Mouse (Mus musculus): ENCODE measurements around the gene Lgr6. TPM values are rescaled to one million over a fixed set of nuclear protein-coding genes. Genes with fewer than 3 reads are reported as not detected.

The Lgr6 gene
- polyA plus RNA-seq, 1 experiment from 2014 or later, result 0.49 TPM

DNA sequence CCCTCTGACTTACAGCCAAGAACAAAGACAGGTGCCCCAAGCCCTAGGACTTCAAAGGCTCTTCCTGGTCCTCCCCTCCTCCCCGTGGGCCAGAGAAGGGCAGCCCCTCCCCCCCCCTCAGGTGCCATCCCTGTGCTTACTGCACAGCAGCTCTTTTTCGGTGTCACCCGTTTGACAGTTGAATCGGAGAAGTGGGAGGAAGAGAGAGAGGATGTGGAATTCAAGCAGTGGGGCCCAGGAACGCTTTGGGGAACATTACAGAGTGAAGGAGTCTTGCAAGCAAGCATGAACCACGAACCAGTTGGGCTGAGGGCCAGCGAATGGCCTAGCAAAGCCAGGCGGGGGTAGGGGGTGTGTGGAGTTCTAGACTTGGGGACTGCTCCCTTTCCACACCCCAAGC lies 26.5 kb upstream of the Lgr6 start:
- ATAC-seq (ENCODE audit: insufficient number of reproducible peaks, low FRiP score, low TSS enrichment, low read depth) (no peak), DNase-seq (ENCODE audit: low spot score) (no peak)
- Histone ChIP-seq H3K27me3 (ENCODE audit: control insufficient read depth, insufficient read depth, low read length) (0 out of 2 replicates have a peak, but pooled peaks cover 3% of the 10 kb centered on the region), H3K9ac (ENCODE audit: low read length) (no peak overlapping the region; the same call in 1 of the 2 replicates), H3K9me3 (ENCODE audit: control insufficient read depth, low read length) (no peaks in the 10 kb centered on the region), H3K27ac (replicated peaks; ENCODE audit: low read depth, low read length) (no peak overlapping the region), H3K4me1 (ENCODE audit: control insufficient read depth, insufficient read depth, low read length) (peaks cover 14% of the 10 kb centered on the region), H3K36me3 (ENCODE audit: control insufficient read depth, insufficient read depth, low read length) (no peaks in the 10 kb centered on the region), H3K4me2 (ENCODE audit: low read depth, severe bottlenecking) (no peak overlapping the region), H3K4me3 (ENCODE audit: low read depth, low read length) (no peak overlapping the region)
- WGBS, result 51% methylated on average over 8 of the region's 8 CpGs

DNA sequence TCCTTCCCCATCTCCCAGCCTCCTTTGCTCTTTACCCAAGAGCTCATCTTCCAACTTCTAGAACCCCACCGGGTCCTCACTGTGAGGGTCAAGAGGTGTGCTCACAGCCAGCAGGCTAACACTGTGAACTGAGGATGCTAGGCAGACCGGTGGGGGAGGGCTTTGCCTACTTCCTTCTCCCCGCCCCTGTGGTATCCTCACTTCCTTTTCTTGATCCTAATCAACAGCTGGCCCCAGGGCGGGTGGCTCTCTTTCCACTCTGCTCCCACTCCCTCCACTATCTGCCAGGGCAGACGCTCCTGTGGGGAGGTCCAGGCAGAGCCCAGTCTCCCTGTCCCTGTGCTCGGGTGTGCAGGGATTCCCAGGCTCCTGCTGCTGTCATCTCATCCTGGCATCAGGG lies 26.0 kb upstream of the Lgr6 start:
- H3K4me3 ChIP-seq (ENCODE audit: low read depth, low read length), result no peak overlapping the region
- H3K27ac ChIP-seq (replicated peaks; ENCODE audit: low read depth, low read length), result no peak overlapping the region
- H3K9ac ChIP-seq (ENCODE audit: low read length), result no peak overlapping the region
- DNase-seq (ENCODE audit: low spot score), result no peak
- 34% methylated on average over 6 of the region's 6 CpGs for WGBS
- H3K4me2 ChIP-seq (ENCODE audit: low read depth, severe bottlenecking), result no peak overlapping the region
- H3K9me3 ChIP-seq (ENCODE audit: control insufficient read depth, low read length), result no peaks in the 10 kb centered on the region
- no peak for ATAC-seq (ENCODE audit: insufficient number of reproducible peaks, low FRiP score, low TSS enrichment, low read depth)
- H3K36me3 ChIP-seq (ENCODE audit: control insufficient read depth, insufficient read depth, low read length), result no peaks in the 10 kb centered on the region
- H3K27me3 ChIP-seq (ENCODE audit: control insufficient read depth, insufficient read depth, low read length), result 0 out of 2 replicates have a peak, but pooled peaks cover 3% of the 10 kb centered on the region
- H3K4me1 ChIP-seq (ENCODE audit: control insufficient read depth, insufficient read depth, low read length), result peaks cover 19% of the 10 kb centered on the region

GRCm38 (mm10) chr1:135130376-135131018 lies 25.4 kb upstream of the Lgr6 start:
- Histone ChIP-seq H3K27me3 (ENCODE audit: control insufficient read depth, insufficient read depth, low read length) (0 out of 2 replicates have a peak, but pooled peaks cover 3% of the 10 kb centered on the region), H3K27ac (replicated peaks; ENCODE audit: low read depth, low read length) (no peak overlapping the region), H3K9ac (ENCODE audit: low read length) (no peak overlapping the region), H3K9me3 (ENCODE audit: control insufficient read depth, low read length) (no peaks in the 10 kb centered on the region), H3K4me2 (ENCODE audit: low read depth, severe bottlenecking) (no peak overlapping the region), H3K36me3 (ENCODE audit: control insufficient read depth, insufficient read depth, low read length) (no peaks in the 10 kb centered on the region), H3K4me3 (ENCODE audit: low read depth, low read length) (no peak overlapping the region), H3K4me1 (ENCODE audit: control insufficient read depth, insufficient read depth, low read length) (peaks cover 23% of the 10 kb centered on the region)
- no peak for ATAC-seq (ENCODE audit: insufficient number of reproducible peaks, low FRiP score, low TSS enrichment, low read depth)
- WGBS, result 77% methylated on average over 2 of the region's 2 CpGs
- no peak for DNase-seq (ENCODE audit: low spot score)

- Histone ChIP-seq H3K4me2 (ENCODE audit: low read depth, severe bottlenecking) (no peak overlapping the region), H3K36me3 (ENCODE audit: control insufficient read depth, insufficient read depth, low read length) (no peaks in the 10 kb centered on the region), H3K4me1 (ENCODE audit: control insufficient read depth, insufficient read depth, low read length) (peaks cover 23% of the 10 kb centered on the region), H3K9me3 (ENCODE audit: control insufficient read depth, low read length) (no peaks in the 10 kb centered on the region), H3K9ac (ENCODE audit: low read length) (no peak overlapping the region), H3K4me3 (ENCODE audit: low read depth, low read length) (no peak overlapping the region), H3K27me3 (ENCODE audit: control insufficient read depth, insufficient read depth, low read length) (0 out of 2 replicates have a peak, but pooled peaks cover 3% of the 10 kb centered on the region), H3K27ac (replicated peaks; ENCODE audit: low read depth, low read length) (no peak overlapping the region)
- no peak for ATAC-seq (ENCODE audit: insufficient number of reproducible peaks, low FRiP score, low TSS enrichment, low read depth)
- no peak for DNase-seq (ENCODE audit: low spot score)
- WGBS, result 74% methylated on average over 9 of the region's 9 CpGs
These were observed 24.6 kb upstream of the Lgr6 start for GRCm38 (mm10) chr1:135129543-135130183.

- H3K27ac ChIP-seq (replicated peaks; ENCODE audit: low read depth, low read length), result no peak overlapping the region
- no peak overlapping the region for H3K4me2 ChIP-seq (ENCODE audit: low read depth, severe bottlenecking)
- 20% methylated on average over 9 of the region's 9 CpGs for WGBS
These were observed 23.9 kb upstream of the Lgr6 start for GRCm38 (mm10) chr1:135128986-135129385.

DNA sequence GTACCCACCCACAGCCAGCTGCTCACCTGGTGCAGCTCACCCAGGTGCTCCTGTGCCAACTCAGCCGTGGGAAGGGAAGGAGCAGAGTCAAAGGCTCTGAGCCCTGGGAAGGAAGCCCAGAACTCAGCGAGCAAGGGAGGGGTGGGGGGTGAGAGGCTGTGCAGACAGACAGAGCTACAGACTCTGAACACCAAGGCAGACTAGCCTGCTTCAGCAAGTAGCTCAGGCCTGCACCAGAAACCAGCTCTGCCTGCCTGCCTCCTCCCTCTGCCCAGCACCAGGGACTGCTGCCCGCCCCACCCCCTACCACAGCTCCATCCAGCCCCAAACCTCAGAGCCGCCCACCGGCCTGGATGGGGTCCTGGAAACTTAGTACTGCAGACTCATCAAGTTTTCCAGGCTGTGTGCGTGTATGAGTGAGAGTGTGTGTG lies 22.9 kb upstream of the Lgr6 start:
- no peak overlapping the region; the same call in 1 of the 2 replicates for H3K4me2 ChIP-seq (ENCODE audit: low read depth, severe bottlenecking)
- 41% methylated on average over 6 of the region's 6 CpGs for WGBS
- H3K4me1 ChIP-seq (ENCODE audit: control insufficient read depth, insufficient read depth, low read length), result peaks cover 23% of the 10 kb centered on the region
- no peak overlapping the region for H3K4me3 ChIP-seq (ENCODE audit: low read depth, low read length)
- H3K9ac ChIP-seq (ENCODE audit: low read length), result no peak overlapping the region
- H3K36me3 ChIP-seq (ENCODE audit: control insufficient read depth, insufficient read depth, low read length), result no peaks in the 10 kb centered on the region
- H3K27me3 ChIP-seq (ENCODE audit: control insufficient read depth, insufficient read depth, low read length), result 0 out of 2 replicates have a peak, but pooled peaks cover 3% of the 10 kb centered on the region
- H3K9me3 ChIP-seq (ENCODE audit: control insufficient read depth, low read length), result no peaks in the 10 kb centered on the region
- ATAC-seq (ENCODE audit: insufficient number of reproducible peaks, low FRiP score, low TSS enrichment, low read depth) (peak; percentile 29; the same call in 1 of the 2 replicates), DNase-seq (ENCODE audit: low spot score) (no peak)
- no peak overlapping the region for H3K27ac ChIP-seq (replicated peaks; ENCODE audit: low read depth, low read length)

More at GRCm38 (mm10) chr1:135128986-135129385, 23.9 kb upstream of the Lgr6 start:
- no peak overlapping the region for H3K4me3 ChIP-seq (ENCODE audit: low read depth, low read length)
- H3K27me3 ChIP-seq (ENCODE audit: control insufficient read depth, insufficient read depth, low read length), result 0 out of 2 replicates have a peak, but pooled peaks cover 3% of the 10 kb centered on the region
- ATAC-seq (ENCODE audit: insufficient number of reproducible peaks, low FRiP score, low TSS enrichment, low read depth), result no peak
- peaks cover 23% of the 10 kb centered on the region for H3K4me1 ChIP-seq (ENCODE audit: control insufficient read depth, insufficient read depth, low read length)
- no peaks in the 10 kb centered on the region for H3K36me3 ChIP-seq (ENCODE audit: control insufficient read depth, insufficient read depth, low read length)
- H3K9me3 ChIP-seq (ENCODE audit: control insufficient read depth, low read length), result no peaks in the 10 kb centered on the region
- DNase-seq (ENCODE audit: low spot score), result no peak
- no peak overlapping the region for H3K9ac ChIP-seq (ENCODE audit: low read length)

- H3K4me2 ChIP-seq (ENCODE audit: low read depth, severe bottlenecking), result no peak overlapping the region
- ATAC-seq (ENCODE audit: insufficient number of reproducible peaks, low FRiP score, low TSS enrichment, low read depth), result peak; percentile 36; the same call in 1 of the 2 replicates
- H3K9ac ChIP-seq (ENCODE audit: low read length), result peak overlapping the region; percentile 38
- 26% methylated on average over 4 of the region's 4 CpGs for WGBS
- H3K9me3 ChIP-seq (ENCODE audit: control insufficient read depth, low read length), result no peaks in the 10 kb centered on the region
- no peaks in the 10 kb centered on the region for H3K36me3 ChIP-seq (ENCODE audit: control insufficient read depth, insufficient read depth, low read length)
- H3K27ac ChIP-seq (replicated peaks; ENCODE audit: low read depth, low read length), result peak overlapping the region; percentile 43; the same call in 1 of the 2 replicates
- 0 out of 2 replicates have a peak, but pooled peaks cover 3% of the 10 kb centered on the region for H3K27me3 ChIP-seq (ENCODE audit: control insufficient read depth, insufficient read depth, low read length)
- H3K4me3 ChIP-seq (ENCODE audit: low read depth, low read length), result no peak overlapping the region
- DNase-seq (ENCODE audit: low spot score), result peak; percentile 58
- H3K4me1 ChIP-seq (ENCODE audit: control insufficient read depth, insufficient read depth, low read length), result peaks cover 23% of the 10 kb centered on the region
These were observed 21.5 kb upstream of the Lgr6 start for GRCm38 (mm10) chr1:135126443-135127027.

DNA sequence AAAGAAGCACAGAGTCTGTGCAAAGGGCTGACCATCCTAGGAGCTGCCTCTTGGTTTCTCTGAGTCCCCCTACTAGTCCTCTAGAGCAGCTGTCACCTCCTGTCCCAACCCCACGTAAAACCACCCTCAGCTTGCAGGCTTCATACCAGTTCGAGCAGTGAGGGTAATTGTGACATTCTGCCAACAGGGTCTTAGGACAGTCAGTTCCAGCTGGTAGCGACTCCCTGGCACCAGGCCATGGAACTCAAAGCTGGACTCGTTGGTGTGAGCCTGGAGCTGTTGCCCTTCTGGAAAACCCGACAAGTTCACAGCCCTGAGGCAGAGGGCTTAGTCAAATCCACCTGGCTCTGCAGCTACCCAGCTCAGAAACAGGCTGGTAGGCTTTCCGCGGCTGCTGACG lies 20.9 kb upstream of the Lgr6 start:
- H3K27me3 ChIP-seq (ENCODE audit: control insufficient read depth, insufficient read depth, low read length), result 0 out of 2 replicates have a peak, but pooled peaks cover 3% of the 10 kb centered on the region
- peak overlapping the region; percentile 38; the same call in 1 of the 2 replicates for H3K9ac ChIP-seq (ENCODE audit: low read length)
- no peaks in the 10 kb centered on the region for H3K36me3 ChIP-seq (ENCODE audit: control insufficient read depth, insufficient read depth, low read length)
- DNase-seq (ENCODE audit: low spot score) (no peak), ATAC-seq (ENCODE audit: insufficient number of reproducible peaks, low FRiP score, low TSS enrichment, low read depth) (no peak)
- no peaks in the 10 kb centered on the region for H3K9me3 ChIP-seq (ENCODE audit: control insufficient read depth, low read length)
- WGBS, result 66% methylated on average over 8 of the region's 8 CpGs
- H3K4me3 ChIP-seq (ENCODE audit: low read depth, low read length), result no peak overlapping the region
- H3K4me2 ChIP-seq (ENCODE audit: low read depth, severe bottlenecking), result no peak overlapping the region
- peaks cover 23% of the 10 kb centered on the region for H3K4me1 ChIP-seq (ENCODE audit: control insufficient read depth, insufficient read depth, low read length)
- H3K27ac ChIP-seq (replicated peaks; ENCODE audit: low read depth, low read length), result peak overlapping the region; percentile 43; the same call in 1 of the 2 replicates

All from limb, embryonic 11.5 days (tissue).